ENCODE assay signal across 10 mouse cellular contexts in genomic region chr5:138988764-138989163, GRCm38 (mm10). TPM values are rescaled to one million over a fixed set of nuclear protein-coding genes. Genes with fewer than 3 reads are reported as not detected.
A peak's percentile ranks its signal among the peaks of the same experiment; 100 is the strongest.
DNase-seq lines count a peak whose midpoint lies in the region; ATAC-seq and TF ChIP-seq lines count a peak whose summit lies in the region.
"Had no signal": no experiment of that assay in that cellular context is flagged by ENCODE, and none has a peak within 500 bp of the region (broad histone marks: within the 10 kb centered on the region; RNA-seq: fewer than 3 reads in every experiment).

No protein-coding gene starts in this region.

- H3K36me3 ChIP-seq in hindbrain, postnatal 0 days (ENCODE audit: insufficient read depth, low read length), result peaks cover 21% of the 10 kb centered on the region; the same call in 1 of the 2 replicates
- no peaks in the 10 kb centered on the region for H3K36me3 ChIP-seq in hindbrain, embryonic 11.5 days (ENCODE audit: control insufficient read depth, insufficient read depth, low read length)
- H3K36me3 ChIP-seq in heart, embryonic 12.5 days, result peaks cover 46% of the 10 kb centered on the region
- peaks cover 32% of the 10 kb centered on the region for H3K36me3 ChIP-seq in limb, embryonic 15.5 days
- H3K36me3 ChIP-seq: G1E had no signal

- peaks cover 4% of the 10 kb centered on the region; the same call in 1 of the 2 replicates for H3K27me3 ChIP-seq in hindbrain, postnatal 0 days (ENCODE audit: insufficient read depth, low read length)
- peaks cover 29% of the 10 kb centered on the region for H3K27me3 ChIP-seq in hindbrain, embryonic 11.5 days (ENCODE audit: control insufficient read depth, insufficient read depth, low read length)
- peaks cover 24% of the 10 kb centered on the region for H3K27me3 ChIP-seq in heart, embryonic 12.5 days (replicated peaks)
- H3K27me3 ChIP-seq in limb, embryonic 15.5 days, result peaks cover 34% of the 10 kb centered on the region

- no peak overlapping the region for H3K9ac ChIP-seq in hindbrain, postnatal 0 days (replicated peaks; ENCODE audit: low read length)
- H3K9ac ChIP-seq in hindbrain, embryonic 11.5 days (ENCODE audit: low read depth, low read length), result no peak overlapping the region
- H3K9ac ChIP-seq in heart, embryonic 12.5 days, result no peak overlapping the region
- H3K9ac ChIP-seq in limb, embryonic 15.5 days, result no peak overlapping the region

- ATAC-seq in hindbrain, postnatal 0 days, result no peak
- no peak for ATAC-seq in hindbrain, embryonic 11.5 days (ENCODE audit: low FRiP score)
- ATAC-seq in heart, embryonic 12.5 days (ENCODE audit: insufficient number of reproducible peaks, low FRiP score), result peak; percentile 43; the same call in 1 of the 2 replicates
- no peak for ATAC-seq in limb, embryonic 15.5 days (ENCODE audit: insufficient number of reproducible peaks, low FRiP score, low TSS enrichment, low read depth)

- intact Hi-C loops in left cerebral cortex, postnatal 36 days (cut with DNase I), result no loop called here

- H3K4me2 ChIP-seq in hindbrain, postnatal 0 days (ENCODE audit: low read depth, low read length), result no peak overlapping the region
- no peak overlapping the region for H3K4me2 ChIP-seq in hindbrain, embryonic 11.5 days (replicated peaks; ENCODE audit: low read depth, low read length)
- peak overlapping the region; percentile 25 for H3K4me2 ChIP-seq in heart, embryonic 12.5 days
- 0 out of 2 replicates have a peak overlapping the region, but pooled peaks have one; percentile 10 for H3K4me2 ChIP-seq in limb, embryonic 15.5 days

- no peaks in the 10 kb centered on the region for H3K9me3 ChIP-seq in hindbrain, postnatal 0 days (ENCODE audit: low read length)
- no peaks in the 10 kb centered on the region for H3K9me3 ChIP-seq in hindbrain, embryonic 11.5 days (ENCODE audit: control insufficient read depth, low read length)
- H3K9me3 ChIP-seq in heart, embryonic 12.5 days (replicated peaks), result no peaks in the 10 kb centered on the region
- H3K9me3 ChIP-seq in limb, embryonic 15.5 days, result no peaks in the 10 kb centered on the region

- WGBS in hindbrain, postnatal 0 days, result 23% methylated on average over 9 of the region's 9 CpGs
- WGBS in hindbrain, embryonic 11.5 days, result 56% methylated on average over 9 of the region's 9 CpGs
- 23% methylated on average over 9 of the region's 9 CpGs for WGBS in heart, embryonic 12.5 days
- 38% methylated on average over 9 of the region's 9 CpGs for WGBS in limb, embryonic 15.5 days

- peak; percentile 19; the same call in 1 of the 2 replicates for TF ChIP-seq CTCF in hindbrain, postnatal 0 days (IDR thresholded peaks at IDR 0.05; ENCODE audit: low read depth)

- H3K4me1 ChIP-seq in hindbrain, postnatal 0 days (ENCODE audit: insufficient read depth, low read length), result peaks cover 21% of the 10 kb centered on the region
- H3K4me1 ChIP-seq in hindbrain, embryonic 11.5 days (replicated peaks; ENCODE audit: control insufficient read depth, insufficient read depth, low read length), result peaks cover 17% of the 10 kb centered on the region
- peaks cover 61% of the 10 kb centered on the region for H3K4me1 ChIP-seq in heart, embryonic 12.5 days (replicated peaks)
- H3K4me1 ChIP-seq in limb, embryonic 15.5 days, result peaks cover 46% of the 10 kb centered on the region

- H3K27ac ChIP-seq in hindbrain, postnatal 0 days, result no peak overlapping the region
- H3K27ac ChIP-seq in hindbrain, embryonic 11.5 days (ENCODE audit: low read depth, low read length), result no peak overlapping the region
- H3K27ac ChIP-seq in heart, embryonic 12.5 days (ENCODE audit: poor library complexity, severe bottlenecking), result peak overlapping the region; percentile 75
- H3K27ac ChIP-seq in limb, embryonic 15.5 days, result 0 out of 2 replicates have a peak overlapping the region, but pooled peaks have one; percentile 27

- H3K4me3 ChIP-seq in hindbrain, postnatal 0 days (ENCODE audit: low read length), result no peak overlapping the region
- H3K4me3 ChIP-seq in hindbrain, embryonic 11.5 days (ENCODE audit: low read depth, low read length), result no peak overlapping the region
- no peak overlapping the region for H3K4me3 ChIP-seq in heart, embryonic 12.5 days
- H3K4me3 ChIP-seq in limb, embryonic 15.5 days, result no peak overlapping the region
- H3K4me3 ChIP-seq: erythroblast, embryonic 14.5 days had no signal

- peak; percentile 69 for DNase-seq in hindbrain, postnatal 0 days (ENCODE audit: low spot score)
- no peak for DNase-seq in hindbrain, embryonic 11.5 days (ENCODE audit: low spot score)
- DNase-seq in adrenal gland, postnatal 10 days, result peak; percentile 87
- peak; percentile 47 for DNase-seq in urinary bladder, postnatal 25 days (ENCODE audit: low spot score)
- no peak for DNase-seq in left cerebral cortex, postnatal 36 days (ENCODE audit: low spot score in 2 of 2)
- DNase-seq in cerebellum, adult 8-10 months, result no peak

RNA-seq across cellular contexts. Expression of gene Pdgfa, which starts 8.4 kb away (rescaled TPM):
- total RNA-seq in hindbrain, postnatal 0 days (2014; rRNA removed), result 49.0 and 54.4 TPM in 2 replicates
- polyA plus RNA-seq in hindbrain, postnatal 0 days (2015; fragmentation: Nextera tagmentation; extraction: Ambion mirVana), result 41.9 and 47.5 TPM in 2 replicates
- polyA plus RNA-seq in hindbrain, embryonic 11.5 days (2014; fragmentation: Nextera tagmentation; extraction: Ambion mirVana), result 10.9 and 12.4 TPM in 2 replicates
- 10 to 100 TPM; 22.0 to 23.3 TPM for total RNA-seq in adrenal gland, postnatal 10 days (2021)
- polyA plus RNA-seq in heart, embryonic 12.5 days (2016; fragmentation: Nextera tagmentation; extraction: Ambion mirVana), result 34.4 and 37.4 TPM in 2 replicates
- polyA plus RNA-seq in limb, embryonic 15.5 days (2015; fragmentation: Nextera tagmentation; extraction: Ambion mirVana), result 65.7 and 69.9 TPM in 2 replicates
- 10 to 100 TPM; 49.1 to 58.9 TPM for total RNA-seq in left cerebral cortex, postnatal 36 days (2021)
- total RNA-seq: G1E had no signal
- polyA plus RNA-seq: G1E had no signal

Comparison
In these comparisons a context has a peak if more than half of its experiments do, and no peak if none do; other contexts are left out.
1. DNase-seq: peak in hindbrain, postnatal 0 days (single experiment), adrenal gland, postnatal 10 days (single experiment) and urinary bladder, postnatal 25 days (single experiment); none in hindbrain, embryonic 11.5 days (single experiment), left cerebral cortex, postnatal 36 days (0 of 2) and cerebellum, adult 8-10 months (single experiment).
2. H3K27ac ChIP-seq: peak in heart, embryonic 12.5 days (single experiment) and limb, embryonic 15.5 days (single experiment); none in hindbrain, postnatal 0 days (single experiment) and hindbrain, embryonic 11.5 days (single experiment).
3. H3K4me2 ChIP-seq: peak in heart, embryonic 12.5 days (single experiment) and limb, embryonic 15.5 days (single experiment); none in hindbrain, postnatal 0 days (single experiment) and hindbrain, embryonic 11.5 days (single experiment).